Mouse (Mus musculus) spleen, postnatal 10 days (tissue): ENCODE measurements around the gene Thnsl1.

Experiments used
- DNase-seq, 2 experiments: peaks; one replicate each; pipeline ENCODE4 v3.0.0; 2021 to 2022; ENCODE audit warnings: low spot score in 2 of 2

Thnsl1 gene

GRCm38 (mm10) chr2:21204912-21205830, at the start of gene Thnsl1, which contains the start of gene Enkur:
Gene Thnsl1 (plus strand): TSS chr2:21205724.
Gene Enkur (minus strand): TSS chr2:21205365.
- DNase-seq, result peak; percentile 94 to 98

GRCm38 (mm10) chr2:21164296-21164695, 41.2 kb upstream of the Thnsl1 start:
- no peak for DNase-seq

- no peak for DNase-seq
Measured at GRCm38 (mm10) chr2:21167916-21168315, 37.6 kb upstream of the Thnsl1 start.

GRCm38 (mm10) chr2:21172797-21173196, 32.7 kb upstream of the Thnsl1 start:
- no peak for DNase-seq

GRCm38 (mm10) chr2:21179136-21179535, 26.4 kb upstream of the Thnsl1 start:
- no peak for DNase-seq

- DNase-seq, result no peak
Measured at GRCm38 (mm10) chr2:21182811-21183210, 22.7 kb upstream of the Thnsl1 start.

- DNase-seq, result peak; percentile 20 to 66
Measured at GRCm38 (mm10) chr2:21187576-21187975, 17.9 kb upstream of the Thnsl1 start.

GRCm38 (mm10) chr2:21188610-21189009, 16.9 kb upstream of the Thnsl1 start:
- no peak for DNase-seq

- DNase-seq, result no peak
Measured at GRCm38 (mm10) chr2:21191232-21191631, 14.3 kb upstream of the Thnsl1 start.

GRCm38 (mm10) chr2:21195233-21195632, 10.3 kb upstream of the Thnsl1 start:
- no peak for DNase-seq

- no peak for DNase-seq
Measured at GRCm38 (mm10) chr2:21199051-21199450, 6.5 kb upstream of the Thnsl1 start.

- no peak for DNase-seq
Measured at GRCm38 (mm10) chr2:21202754-21203153, 2.8 kb upstream of the Thnsl1 start.

GRCm38 (mm10) chr2:21205831-21206159, 271 bp downstream of the Thnsl1 start:
- no peak for DNase-seq

- no peak for DNase-seq
Measured at GRCm38 (mm10) chr2:21206278-21206677, 754 bp downstream of the Thnsl1 start.

GRCm38 (mm10) chr2:21211361-21211760, 5.8 kb downstream of the Thnsl1 start:
- DNase-seq, result no peak

GRCm38 (mm10) chr2:21214322-21214721, 8.8 kb downstream of the Thnsl1 start:
- no peak for DNase-seq

- no peak for DNase-seq
Measured at GRCm38 (mm10) chr2:21215284-21215683, 9.8 kb downstream of the Thnsl1 start.

GRCm38 (mm10) chr2:21222453-21223384, 17.2 kb downstream of the Thnsl1 start:
- DNase-seq, result no peak

- no peak for DNase-seq
Measured at GRCm38 (mm10) chr2:21230276-21230675, 24.8 kb downstream of the Thnsl1 start.

GRCm38 (mm10) chr2:21231147-21231546, 25.6 kb downstream of the Thnsl1 start:
- no peak for DNase-seq

GRCm38 (mm10) chr2:21234871-21235648, 29.5 kb downstream of the Thnsl1 start:
- no peak for DNase-seq
